Mouse (Mus musculus): Measurements from ENCODE around the gene Mmp20. TPM values are rescaled to one million over a fixed set of nuclear protein-coding genes. Genes with fewer than 3 reads are reported as not detected.

Mmp20 gene
- polyA plus RNA-seq, 1 experiment from 2014 or later, result not detected

- Histone ChIP-seq H3K27me3 (ENCODE audit: insufficient read depth, low read length) (no peaks in the 10 kb centered on the region), H3K27ac (ENCODE audit: low read depth) (no peak overlapping the region), H3K4me3 (ENCODE audit: low read depth, low read length) (no peak overlapping the region), H3K36me3 (replicated peaks; ENCODE audit: insufficient read depth, low read length) (no peaks in the 10 kb centered on the region), H3K9me3 (ENCODE audit: low read length) (no peaks in the 10 kb centered on the region), H3K4me1 (ENCODE audit: insufficient read depth) (no peaks in the 10 kb centered on the region), H3K4me2 (ENCODE audit: low read depth, low read length) (no peak overlapping the region), H3K9ac (replicated peaks) (no peak overlapping the region)
- TF ChIP-seq EP300 (IDR thresholded peaks at IDR 0.05; ENCODE audit: low read depth), result no peak
- TF ChIP-seq CTCF (IDR thresholded peaks at IDR 0.05; ENCODE audit: low read depth), result no peak
- DNase-seq (no peak), ATAC-seq (no peak)
- 67% methylated on average over 4 of the region's 4 CpGs for WGBS (ENCODE audit: insufficient replicate concordance)
Observed at GRCm38 (mm10) chr9:7711196-7711595, 83.2 kb downstream of the Mmp20 start.

GRCm38 (mm10) chr9:7714062-7714907 lies 86.3 kb downstream of the Mmp20 start:
- no peaks in the 10 kb centered on the region for H3K36me3 ChIP-seq (replicated peaks; ENCODE audit: insufficient read depth, low read length)

GRCm38 (mm10) chr9:7714908-7715175 lies 86.8 kb downstream of the Mmp20 start:
- Histone ChIP-seq H3K36me3 (replicated peaks; ENCODE audit: insufficient read depth, low read length) (no peaks in the 10 kb centered on the region), H3K27ac (ENCODE audit: low read depth) (no peak overlapping the region), H3K4me2 (ENCODE audit: low read depth, low read length) (no peak overlapping the region), H3K4me1 (ENCODE audit: insufficient read depth) (no peaks in the 10 kb centered on the region), H3K9ac (replicated peaks) (no peak overlapping the region), H3K9me3 (ENCODE audit: low read length) (no peaks in the 10 kb centered on the region), H3K27me3 (ENCODE audit: insufficient read depth, low read length) (no peaks in the 10 kb centered on the region), H3K4me3 (ENCODE audit: low read depth, low read length) (no peak overlapping the region)
- ATAC-seq (no peak), DNase-seq (no peak)
- 85% methylated on average over 2 of the region's 2 CpGs for WGBS (ENCODE audit: insufficient replicate concordance)
- TF ChIP-seq CTCF (IDR thresholded peaks at IDR 0.05; ENCODE audit: low read depth), result no peak
- TF ChIP-seq EP300 (IDR thresholded peaks at IDR 0.05; ENCODE audit: low read depth), result no peak

More at GRCm38 (mm10) chr9:7714062-7714907, 86.3 kb downstream of the Mmp20 start:
- TF ChIP-seq CTCF (IDR thresholded peaks at IDR 0.05; ENCODE audit: low read depth) (peak; percentile 80), EP300 (IDR thresholded peaks at IDR 0.05; ENCODE audit: low read depth) (no peak)
- H3K4me1 ChIP-seq (ENCODE audit: insufficient read depth), result no peaks in the 10 kb centered on the region
- DNase-seq (peak; percentile 33), ATAC-seq (peak; percentile 31; the same call in 1 of the 2 replicates)
- H3K4me2 ChIP-seq (ENCODE audit: low read depth, low read length), result no peak overlapping the region
- H3K9me3 ChIP-seq (ENCODE audit: low read length), result no peaks in the 10 kb centered on the region
- 30% methylated on average over 4 of the region's 4 CpGs for WGBS (ENCODE audit: insufficient replicate concordance)
- no peak overlapping the region for H3K9ac ChIP-seq (replicated peaks)
- H3K4me3 ChIP-seq (ENCODE audit: low read depth, low read length), result no peak overlapping the region
- H3K27me3 ChIP-seq (ENCODE audit: insufficient read depth, low read length), result no peaks in the 10 kb centered on the region
- H3K27ac ChIP-seq (ENCODE audit: low read depth), result no peak overlapping the region

- no peak for DNase-seq
- Histone ChIP-seq H3K27ac (ENCODE audit: low read depth) (no peak overlapping the region), H3K4me2 (ENCODE audit: low read depth, low read length) (no peak overlapping the region)
Observed at GRCm38 (mm10) chr9:7721543-7721942, 93.5 kb downstream of the Mmp20 start.

More at GRCm38 (mm10) chr9:7721543-7721942, 93.5 kb downstream of the Mmp20 start:
- no peak for ATAC-seq
- WGBS (ENCODE audit: insufficient replicate concordance), result 70% methylated on average over 1 of the region's 1 CpGs
- H3K36me3 ChIP-seq (replicated peaks; ENCODE audit: insufficient read depth, low read length), result no peaks in the 10 kb centered on the region
- H3K27me3 ChIP-seq (ENCODE audit: insufficient read depth, low read length), result no peaks in the 10 kb centered on the region
- TF ChIP-seq CTCF (IDR thresholded peaks at IDR 0.05; ENCODE audit: low read depth) (no peak), EP300 (IDR thresholded peaks at IDR 0.05; ENCODE audit: low read depth) (no peak)
- H3K4me3 ChIP-seq (ENCODE audit: low read depth, low read length), result no peak overlapping the region
- H3K9ac ChIP-seq (replicated peaks), result no peak overlapping the region
- no peaks in the 10 kb centered on the region for H3K4me1 ChIP-seq (ENCODE audit: insufficient read depth)
- H3K9me3 ChIP-seq (ENCODE audit: low read length), result no peaks in the 10 kb centered on the region

Other genes starting within 250 kb of the Mmp20 start
- not detected in 2 replicates for gene Mmp1b, start 240.2 kb upstream of the Mmp20 start, polyA plus RNA-seq (2015; fragmentation: Nextera tagmentation; extraction: Ambion mirVana)
- gene Mmp3, start 182.4 kb upstream of the Mmp20 start, polyA plus RNA-seq (2015; fragmentation: Nextera tagmentation; extraction: Ambion mirVana), result not detected in 2 replicates
- gene Mmp10, start 125.9 kb upstream of the Mmp20 start, polyA plus RNA-seq (2015; fragmentation: Nextera tagmentation; extraction: Ambion mirVana), result not detected in 2 replicates
- gene Mmp8, start 69.8 kb upstream of the Mmp20 start, polyA plus RNA-seq (2015; fragmentation: Nextera tagmentation; extraction: Ambion mirVana), result 16.8 and 17.2 TPM in 2 replicates
- gene Mmp27, start 56.8 kb upstream of the Mmp20 start, polyA plus RNA-seq (2015; fragmentation: Nextera tagmentation; extraction: Ambion mirVana), result 0.33 and 0.38 TPM in 2 replicates
- gene Mmp7, start 63.9 kb downstream of the Mmp20 start, polyA plus RNA-seq (2015; fragmentation: Nextera tagmentation; extraction: Ambion mirVana), result not detected in 2 replicates
- 27.7 and 29.2 TPM in 2 replicates for gene Tmem123, start 135.8 kb downstream of the Mmp20 start, polyA plus RNA-seq (2015; fragmentation: Nextera tagmentation; extraction: Ambion mirVana)
- gene Birc2, start 208.8 kb downstream of the Mmp20 start, polyA plus RNA-seq (2015; fragmentation: Nextera tagmentation; extraction: Ambion mirVana), result 11.8 and 13.8 TPM in 2 replicates
- gene Birc3, start 245.0 kb downstream of the Mmp20 start, polyA plus RNA-seq (2015; fragmentation: Nextera tagmentation; extraction: Ambion mirVana), result 7.2 and 7.8 TPM in 2 replicates